Mouse (Mus musculus): ENCODE measurements around the gene Cdh16. TPM values are rescaled to one million over a fixed set of nuclear protein-coding genes. Genes with fewer than 3 reads are reported as not detected.
A peak's percentile ranks its signal among the peaks of the same experiment; 100 is the strongest.
"Not testable (repeated sequence)": the region's sequence is repeated elsewhere in the genome, so short reads cannot be mapped to it uniquely, and the experiment has no call there.

Cdh16 gene
- 0.06 and 0.44 TPM in 2 replicates for polyA plus RNA-seq (2015; fragmentation: Nextera tagmentation; extraction: Ambion mirVana)

DNA sequence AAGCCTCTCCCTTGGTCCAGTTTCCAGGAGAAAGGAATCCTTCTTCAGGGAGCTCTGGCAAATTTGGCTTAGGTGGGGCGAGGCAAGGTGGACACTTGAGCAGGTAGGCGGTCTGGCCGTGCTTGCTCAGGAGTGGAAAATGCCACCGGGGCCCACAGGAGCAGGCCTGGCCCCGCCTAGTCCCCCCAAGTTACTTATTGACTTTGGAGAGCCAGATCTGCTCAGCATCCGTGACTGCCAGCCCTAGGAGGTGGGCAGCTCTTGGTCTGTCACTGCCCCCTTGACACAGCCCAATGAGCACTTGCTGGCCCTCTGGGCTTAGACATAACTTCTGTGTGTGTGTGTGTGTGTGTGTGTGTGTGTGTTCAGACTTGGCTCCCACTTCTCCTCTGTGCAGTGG, at the start of gene Cdh16:
Gene Cdh16 (minus strand): TSS at position 236 of the 400 bp plus-strand sequence.
- no peak for DNase-seq
- no peak within 1 kb of the TSS for H3K27ac ChIP-seq (ENCODE audit: low read depth)
- no peaks in the 10 kb centered on the region for H3K9me3 ChIP-seq (ENCODE audit: low read length)
- TF ChIP-seq CTCF (IDR thresholded peaks at IDR 0.05; ENCODE audit: low read depth): no peak
- no peak within 1 kb of the TSS for H3K4me3 ChIP-seq (ENCODE audit: low read depth, low read length)
- ATAC-seq: no peak
- no peaks in the 10 kb centered on the region for H3K36me3 ChIP-seq (replicated peaks; ENCODE audit: insufficient read depth, low read length)
- no peak within 1 kb of the TSS for H3K4me2 ChIP-seq (ENCODE audit: low read depth, low read length)
- H3K9ac ChIP-seq (replicated peaks): no peak within 1 kb of the TSS
- H3K27me3 ChIP-seq (ENCODE audit: insufficient read depth, low read length): no peaks in the 10 kb centered on the region
- WGBS (ENCODE audit: insufficient replicate concordance): 58% methylated on average over 6 of the region's 6 CpGs
- H3K4me1 ChIP-seq (ENCODE audit: insufficient read depth): no peaks in the 10 kb centered on the region

DNA sequence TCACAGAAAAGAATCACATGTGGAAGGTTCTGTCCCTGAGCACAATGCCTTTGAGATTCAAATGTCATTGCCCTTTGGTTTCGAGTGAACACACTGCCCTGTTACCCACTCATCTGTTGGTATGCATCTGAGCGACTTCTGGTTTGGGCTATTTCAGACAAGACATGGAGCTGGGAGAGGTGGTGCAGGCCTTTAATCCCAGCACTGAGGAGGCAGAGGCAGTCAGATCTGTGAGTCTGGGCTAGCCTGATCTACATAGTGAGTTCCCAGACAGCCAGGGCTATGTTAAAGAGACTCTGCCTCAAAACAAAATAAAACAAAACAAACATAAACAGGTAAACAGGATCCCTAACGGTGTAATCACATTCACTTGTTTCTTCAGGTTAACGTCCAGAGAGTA, 31.4 kb upstream of the Cdh16 start:
- ATAC-seq (no peak), DNase-seq (no peak)
- H3K27ac ChIP-seq (ENCODE audit: low read depth): no peak overlapping the region
- H3K36me3 ChIP-seq (replicated peaks; ENCODE audit: insufficient read depth, low read length): no peaks in the 10 kb centered on the region
- no peak overlapping the region for H3K9ac ChIP-seq (replicated peaks)
- H3K4me3 ChIP-seq (ENCODE audit: low read depth, low read length): no peak overlapping the region
- H3K27me3 ChIP-seq (ENCODE audit: insufficient read depth, low read length): no peaks in the 10 kb centered on the region
- no peaks in the 10 kb centered on the region; the same call in 1 of the 2 replicates for H3K4me1 ChIP-seq (ENCODE audit: insufficient read depth)
- TF ChIP-seq CTCF (IDR thresholded peaks at IDR 0.05; ENCODE audit: low read depth) (no peak), EP300 (IDR thresholded peaks at IDR 0.05; ENCODE audit: low read depth) (no peak)
- no peak overlapping the region for H3K4me2 ChIP-seq (ENCODE audit: low read depth, low read length)
- no peaks in the 10 kb centered on the region for H3K9me3 ChIP-seq (ENCODE audit: low read length)
- 67% methylated on average over 4 of the region's 4 CpGs for WGBS (ENCODE audit: insufficient replicate concordance)

DNA sequence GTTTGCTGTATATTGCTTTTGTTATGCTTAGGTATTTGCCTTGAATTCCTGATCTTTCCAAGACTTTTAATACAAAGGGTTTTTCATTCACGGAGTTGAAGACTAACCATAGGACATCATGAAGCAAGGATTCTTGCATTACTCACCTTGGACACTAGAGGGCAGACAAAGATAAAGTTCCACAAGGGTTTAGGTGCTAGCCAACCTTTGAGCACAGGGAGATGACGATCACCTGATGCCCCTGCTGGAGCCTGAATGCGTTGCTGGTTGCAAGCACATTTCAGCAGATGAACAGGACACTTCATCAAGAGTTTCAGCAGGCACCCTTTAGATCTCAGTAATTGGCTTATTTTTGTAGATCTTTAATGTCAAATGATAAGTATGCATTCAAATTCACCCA, 30.8 kb upstream of the Cdh16 start:
- Histone ChIP-seq H3K4me3 (ENCODE audit: low read depth, low read length) (no peak overlapping the region), H3K4me1 (ENCODE audit: insufficient read depth) (no peaks in the 10 kb centered on the region; the same call in 1 of the 2 replicates), H3K27me3 (ENCODE audit: insufficient read depth, low read length) (no peaks in the 10 kb centered on the region), H3K9me3 (ENCODE audit: low read length) (no peaks in the 10 kb centered on the region), H3K9ac (replicated peaks) (no peak overlapping the region), H3K27ac (ENCODE audit: low read depth) (no peak overlapping the region), H3K4me2 (ENCODE audit: low read depth, low read length) (no peak overlapping the region), H3K36me3 (replicated peaks; ENCODE audit: insufficient read depth, low read length) (no peaks in the 10 kb centered on the region)
- peak; percentile 69 for DNase-seq
- 3% methylated on average over 3 of the region's 3 CpGs for WGBS (ENCODE audit: insufficient replicate concordance)
- ATAC-seq: peak; percentile 78
- TF ChIP-seq CTCF (IDR thresholded peaks at IDR 0.05; ENCODE audit: low read depth) (peak; percentile 92), EP300 (IDR thresholded peaks at IDR 0.05; ENCODE audit: low read depth) (no peak)

DNA sequence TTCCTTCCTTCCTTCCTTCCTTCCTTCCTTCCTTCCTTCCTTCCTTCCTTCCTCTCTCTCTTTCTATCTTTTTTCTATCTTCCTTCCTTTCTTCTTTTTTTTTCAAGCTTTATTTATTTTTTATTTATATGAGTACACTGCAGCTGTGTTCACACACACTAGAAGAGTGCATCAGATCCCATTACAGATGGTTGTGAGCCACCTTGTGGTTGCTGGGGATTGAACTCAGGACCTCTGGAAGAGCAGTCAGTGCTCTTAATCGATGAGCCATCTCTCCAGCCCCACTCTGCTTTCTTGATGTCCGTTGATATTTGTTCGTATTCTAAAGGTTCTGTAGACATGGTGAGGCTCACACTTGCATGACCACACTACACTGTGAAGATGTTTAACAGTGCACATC, 20.0 kb upstream of the Cdh16 start:
- not testable (repeated sequence) for DNase-seq; H3K27ac ChIP-seq (ENCODE audit: low read depth); H3K4me3 ChIP-seq (ENCODE audit: low read depth, low read length); H3K4me2 ChIP-seq (ENCODE audit: low read depth, low read length); H3K9ac ChIP-seq (replicated peaks); H3K9me3 ChIP-seq (ENCODE audit: low read length); ATAC-seq; H3K27me3 ChIP-seq (ENCODE audit: insufficient read depth, low read length); H3K36me3 ChIP-seq (replicated peaks; ENCODE audit: insufficient read depth, low read length)
- peaks cover 19% of the 10 kb centered on the region for H3K4me1 ChIP-seq (ENCODE audit: insufficient read depth)
- WGBS (ENCODE audit: insufficient replicate concordance): 62% methylated on average over 3 of the region's 3 CpGs

DNA sequence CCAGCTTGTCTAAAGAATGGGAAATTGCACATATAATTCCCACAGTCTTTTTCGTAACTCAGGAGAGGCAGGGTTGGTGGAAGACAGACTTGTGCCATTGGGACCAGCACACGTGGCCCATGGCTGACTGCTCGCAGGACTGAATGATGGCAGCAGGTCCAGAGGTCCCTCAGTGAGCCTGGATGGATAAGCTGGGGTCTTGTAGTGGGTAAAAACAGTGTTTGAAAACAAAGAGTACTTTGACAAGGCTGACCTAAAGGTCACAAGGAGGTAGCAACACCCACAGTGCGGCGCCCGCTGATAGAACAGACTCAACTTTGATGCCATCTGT, 18.1 kb upstream of the Cdh16 start:
- 81% methylated on average over 6 of the region's 6 CpGs for WGBS (ENCODE audit: insufficient replicate concordance)

DNA sequence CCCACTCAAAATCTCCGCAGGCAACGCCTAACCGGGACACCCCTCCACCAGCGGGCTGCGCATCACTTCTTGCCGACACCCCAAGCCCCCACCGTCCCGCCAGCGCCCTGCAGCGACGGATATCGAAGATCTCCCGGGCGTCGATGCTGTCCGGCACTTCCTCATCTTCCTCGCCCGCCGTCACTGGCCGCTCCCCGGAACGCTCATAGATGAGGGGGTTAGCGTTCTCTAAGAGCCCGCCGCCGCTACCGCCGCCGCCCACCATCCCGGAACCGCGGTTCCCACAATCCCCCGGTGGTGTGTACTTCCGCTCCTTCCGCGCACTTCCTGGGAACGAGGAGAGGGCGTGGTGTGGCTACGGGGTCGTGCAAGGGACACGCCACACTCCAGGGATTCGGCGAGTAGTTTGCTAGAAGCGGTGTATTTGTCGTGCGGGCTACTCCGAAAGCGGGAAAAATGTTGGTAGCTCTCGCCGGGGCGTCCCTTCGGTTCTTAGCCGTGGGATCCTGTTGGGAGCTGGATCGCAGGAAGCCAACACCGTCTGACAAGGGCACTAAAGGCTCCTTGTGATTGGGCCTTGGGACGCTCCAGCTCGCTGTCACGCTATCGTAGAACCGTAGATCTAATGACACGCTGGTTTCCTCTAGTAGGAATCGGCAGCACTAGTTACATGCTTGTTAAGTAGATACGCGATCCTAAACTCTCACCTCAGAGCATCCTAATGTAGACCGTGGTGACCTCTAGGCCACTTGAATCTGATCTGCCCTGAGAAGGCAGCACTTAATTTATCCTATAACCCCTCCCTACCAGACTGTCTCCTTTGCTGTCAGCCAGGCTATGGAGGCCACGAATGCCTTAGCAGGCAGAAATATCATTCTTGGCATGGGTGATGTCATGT, 17.5 kb upstream of the Cdh16 start, which contains the start of gene Ciao2b:
Gene Ciao2b (minus strand): TSS at position 540 of the 898 bp plus-strand sequence.
- Histone ChIP-seq H3K9ac (replicated peaks) (peak within 1 kb of the TSS; percentile 78), H3K4me1 (ENCODE audit: insufficient read depth) (peaks cover 22% of the 10 kb centered on the region), H3K27ac (ENCODE audit: low read depth) (peak within 1 kb of the TSS; percentile 64), H3K27me3 (ENCODE audit: insufficient read depth, low read length) (no peaks in the 10 kb centered on the region), H3K36me3 (replicated peaks; ENCODE audit: insufficient read depth, low read length) (peaks cover 9% of the 10 kb centered on the region), H3K4me2 (ENCODE audit: low read depth, low read length) (peak within 1 kb of the TSS; percentile 87), H3K9me3 (ENCODE audit: low read length) (no peaks in the 10 kb centered on the region), H3K4me3 (ENCODE audit: low read depth, low read length) (peak within 1 kb of the TSS; percentile 81)
- under 1% methylated on average over 66 of the region's 66 CpGs for WGBS (ENCODE audit: insufficient replicate concordance)
- TF ChIP-seq EP300 (IDR thresholded peaks at IDR 0.05; ENCODE audit: low read depth) (no peak), CTCF (IDR thresholded peaks at IDR 0.05; ENCODE audit: low read depth) (no peak)
- ATAC-seq (peak; percentile 96), DNase-seq (peak; percentile 90)

More for the DNA sequence above, 18.1 kb upstream of the Cdh16 start:
- Histone ChIP-seq H3K4me1 (ENCODE audit: insufficient read depth) (peaks cover 22% of the 10 kb centered on the region), H3K9me3 (ENCODE audit: low read length) (no peaks in the 10 kb centered on the region), H3K4me2 (ENCODE audit: low read depth, low read length) (peak overlapping the region; percentile 87), H3K27me3 (ENCODE audit: insufficient read depth, low read length) (no peaks in the 10 kb centered on the region), H3K36me3 (replicated peaks; ENCODE audit: insufficient read depth, low read length) (peaks cover 8% of the 10 kb centered on the region), H3K4me3 (ENCODE audit: low read depth, low read length) (peak overlapping the region; percentile 81), H3K9ac (replicated peaks) (peak overlapping the region; percentile 78), H3K27ac (ENCODE audit: low read depth) (no peak overlapping the region)
- TF ChIP-seq CTCF (IDR thresholded peaks at IDR 0.05; ENCODE audit: low read depth): no peak
- TF ChIP-seq EP300 (IDR thresholded peaks at IDR 0.05; ENCODE audit: low read depth): no peak
- DNase-seq: peak; percentile 10
- no peak; the same call in 1 of the 2 replicates for ATAC-seq

All from liver, postnatal 0 days (tissue).